Mouse (Mus musculus) cortical plate, adult 2 months (tissue): ENCODE measurements around the gene Mycn. TPM values are rescaled to one million over a fixed set of nuclear protein-coding genes. Genes with fewer than 3 reads are reported as not detected.

Source experiments
- H3K27ac ChIP-seq: fragments of 200-500 bp; 2 replicates; pipeline ENCODE4 v1.5.1; 2012; ENCODE audit warnings: low read length, control low read depth, inconsistent platforms; ENCODE audit not compliant: insufficient read depth
- H3K4me1 ChIP-seq: fragments of 200-500 bp; 2 replicates; pipeline ENCODE4 v1.6.1; 2011; ENCODE audit warnings: low read length; ENCODE audit not compliant: control insufficient read depth, insufficient read depth
- H3K4me3 ChIP-seq: fragments of 200-500 bp; 2 replicates; pipeline ENCODE4 v1.5.1; 2011; ENCODE audit warnings: mild to moderate bottlenecking, low read length, control low read depth; ENCODE audit not compliant: insufficient read depth
- CTCF ChIP-seq: fragments of 200-500 bp; IDR thresholded peaks from 2 replicates; pipeline ENCODE4 v1.5.1; 2011; ENCODE audit warnings: mild to moderate bottlenecking, control low read depth, low read length; ENCODE audit not compliant: insufficient read depth; ENCODE audit errors: extremely low read depth
- POLR2A ChIP-seq: fragments of 200-500 bp; IDR thresholded peaks from 2 replicates; pipeline ENCODE4 v1.6.1; 2011; ENCODE audit warnings: mild to moderate bottlenecking, low read length, control low read depth; ENCODE audit not compliant: insufficient read depth; ENCODE audit errors: extremely low read depth
- polyA plus RNA-seq: library from polyadenylated mRNA; depleted of rRNA; stranded (reverse); fragments of >200 nt; gene quantifications from 2 replicates; pipeline ENCODE4 v1.2.3, GENCODE M21; 2012; rRNA removed

The Mycn gene
- 9.5 and 10.9 TPM in 2 replicates for polyA plus RNA-seq

- Histone ChIP-seq H3K4me1 (peaks cover 3% of the 10 kb centered on the region; the same call in 1 of the 2 replicates), H3K27ac (peak within 1 kb of the TSS; percentile 12; the same call in 1 of the 2 replicates), H3K4me3 (peak within 1 kb of the TSS; percentile 72)
- TF ChIP-seq POLR2A: peak; percentile 62; the same call in 1 of the 2 replicates
- TF ChIP-seq CTCF: no peak
Observed at GRCm38 (mm10) chr12:12941661-12942363, at the start of gene Mycn. TSS of gene Mycn (minus strand) at chr12:12941914.

GRCm38 (mm10) chr12:12987376-12987775, 45.7 kb upstream of the Mycn start:
- H3K4me1 ChIP-seq: no peaks in the 10 kb centered on the region
- no peak overlapping the region for H3K27ac ChIP-seq
- H3K4me3 ChIP-seq: no peak overlapping the region
- no peak for TF ChIP-seq POLR2A
- no peak for TF ChIP-seq CTCF

- TF ChIP-seq CTCF (no peak), POLR2A (no peak)
- no peak overlapping the region for H3K27ac ChIP-seq
- no peak overlapping the region for H3K4me3 ChIP-seq
- no peaks in the 10 kb centered on the region for H3K4me1 ChIP-seq
Observed at GRCm38 (mm10) chr12:12986612-12987206, 45.0 kb upstream of the Mycn start.

- Histone ChIP-seq H3K4me1 (no peaks in the 10 kb centered on the region), H3K4me3 (no peak overlapping the region), H3K27ac (no peak overlapping the region)
- TF ChIP-seq POLR2A (no peak), CTCF (no peak)
Observed at GRCm38 (mm10) chr12:12983032-12983431, 41.3 kb upstream of the Mycn start.

- H3K4me1 ChIP-seq: no peaks in the 10 kb centered on the region
- no peak overlapping the region for H3K4me3 ChIP-seq
- H3K27ac ChIP-seq: no peak overlapping the region
- TF ChIP-seq POLR2A (no peak), CTCF (no peak)
Observed at GRCm38 (mm10) chr12:12975397-12975796, 33.7 kb upstream of the Mycn start.

GRCm38 (mm10) chr12:12972756-12973435, 31.2 kb upstream of the Mycn start:
- Histone ChIP-seq H3K27ac (no peak overlapping the region), H3K4me3 (no peak overlapping the region), H3K4me1 (no peaks in the 10 kb centered on the region)
- no peak for TF ChIP-seq CTCF
- no peak for TF ChIP-seq POLR2A

GRCm38 (mm10) chr12:12967946-12968345, 26.2 kb upstream of the Mycn start:
- no peak overlapping the region for H3K27ac ChIP-seq
- peaks cover 3% of the 10 kb centered on the region; the same call in 1 of the 2 replicates for H3K4me1 ChIP-seq
- H3K4me3 ChIP-seq: no peak overlapping the region
- no peak for TF ChIP-seq CTCF
- no peak for TF ChIP-seq POLR2A

- TF ChIP-seq CTCF (no peak), POLR2A (no peak)
- peaks cover 3% of the 10 kb centered on the region; the same call in 1 of the 2 replicates for H3K4me1 ChIP-seq
- no peak overlapping the region for H3K27ac ChIP-seq
Observed at GRCm38 (mm10) chr12:12964856-12965255, 23.1 kb upstream of the Mycn start.

GRCm38 (mm10) chr12:12947606-12948005, 5.9 kb upstream of the Mycn start:
- Histone ChIP-seq H3K4me1 (peaks cover 2% of the 10 kb centered on the region; the same call in 1 of the 2 replicates), H3K4me3 (no peak overlapping the region), H3K27ac (no peak overlapping the region)
- TF ChIP-seq POLR2A (no peak), CTCF (no peak)

More at GRCm38 (mm10) chr12:12964856-12965255, 23.1 kb upstream of the Mycn start:
- no peak overlapping the region for H3K4me3 ChIP-seq
